Mouse (Mus musculus) right cerebral cortex, postnatal 25 days (tissue): ENCODE data around the gene Parp8.

Source experiments
- DNase-seq: peaks from one replicate; pipeline ENCODE4 v3.0.0; 2022

Parp8 gene

DNA sequence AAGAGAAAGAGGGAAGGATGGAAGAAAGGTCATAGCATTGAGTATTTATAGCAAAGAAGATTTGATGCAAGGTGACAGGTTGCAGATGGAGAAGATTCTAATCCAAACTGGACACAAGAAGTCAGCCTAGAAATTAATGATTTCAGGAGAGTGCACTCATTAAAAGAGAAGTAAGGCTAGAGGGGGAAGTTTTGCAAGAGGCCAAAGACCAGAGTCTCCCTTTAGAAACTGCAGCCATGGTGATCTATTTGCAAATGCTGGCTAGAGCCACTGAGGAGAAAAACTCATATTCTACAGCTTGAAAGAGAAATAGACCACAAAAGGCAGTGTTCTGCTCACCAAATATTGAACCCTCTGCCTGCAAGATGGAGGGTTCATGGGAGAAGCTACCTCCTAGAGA lies 194.4 kb downstream of the Parp8 start:
- no peak for DNase-seq

- DNase-seq, result no peak
Observed at GRCm38 (mm10) chr13:116829015-116829414, 196.3 kb downstream of the Parp8 start.

DNA sequence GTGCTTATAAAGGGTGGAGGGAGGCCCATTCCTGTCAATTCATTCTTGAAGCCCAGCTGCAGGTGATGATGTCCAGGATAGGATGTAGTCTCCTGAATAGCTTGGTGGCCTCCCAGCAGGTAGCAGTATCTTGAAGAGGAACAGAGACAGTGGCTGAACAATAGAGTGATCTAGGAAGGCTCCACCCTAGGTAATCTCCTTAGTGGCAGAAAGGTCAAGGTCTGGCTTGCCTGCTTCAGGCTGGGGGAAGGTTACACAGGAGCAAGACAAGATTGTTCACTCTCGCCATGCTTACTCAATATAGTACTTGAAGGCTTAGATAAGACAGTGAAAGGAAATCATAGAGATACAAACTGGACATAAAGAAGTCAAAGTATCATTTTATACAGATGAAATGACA lies 213.9 kb downstream of the Parp8 start:
- no peak for DNase-seq
